Mouse (Mus musculus): ENCODE measurements at regions not wholly inside any gene's neighbourhood (a gene's known extent, or its start where the extent isn't known, plus 50 kb on each side); places are given as distances from the start of the nearest gene placed in this dataset.

GRCm38 (mm10) chr3:34571630-34572029, 78.6 kb upstream of the Sox2 start:
- ATAC-seq (ENCODE audit: insufficient read depth) (no peak), DNase-seq (no peak)
- Histone ChIP-seq H3K9me3 (ENCODE audit: low read depth, low read length) (no peaks in the 10 kb centered on the region), H3K4me1 (ENCODE audit: insufficient read depth) (no peaks in the 10 kb centered on the region), H3K4me2 (no peak overlapping the region), H3K4me3 (ENCODE audit: low read depth, low read length) (no peak overlapping the region), H3K27ac (ENCODE audit: low read depth) (no peak overlapping the region), H3K27me3 (ENCODE audit: insufficient read depth, low read length) (no peaks in the 10 kb centered on the region), H3K36me3 (ENCODE audit: insufficient read depth) (no peaks in the 10 kb centered on the region), H3K9ac (no peak overlapping the region)
- TF ChIP-seq CTCF (IDR thresholded peaks at IDR 0.05; ENCODE audit: low read depth): no peak
- WGBS: 87% methylated on average over 9 of the region's 9 CpGs

- no peaks in the 10 kb centered on the region for H3K4me1 ChIP-seq (ENCODE audit: insufficient read depth)
- no peak for TF ChIP-seq CTCF (IDR thresholded peaks at IDR 0.05; ENCODE audit: low read depth)
- no peak overlapping the region for H3K9ac ChIP-seq
- ATAC-seq (ENCODE audit: insufficient read depth): no peak
- H3K27ac ChIP-seq (ENCODE audit: low read depth): no peak overlapping the region
- no peak overlapping the region for H3K4me2 ChIP-seq
- WGBS: 79% methylated on average over 10 of the region's 10 CpGs
- H3K4me3 ChIP-seq (ENCODE audit: low read depth, low read length): no peak overlapping the region
- no peaks in the 10 kb centered on the region for H3K36me3 ChIP-seq (ENCODE audit: insufficient read depth)
- DNase-seq: no peak
- H3K9me3 ChIP-seq (ENCODE audit: low read depth, low read length): no peaks in the 10 kb centered on the region
- no peaks in the 10 kb centered on the region for H3K27me3 ChIP-seq (ENCODE audit: insufficient read depth, low read length)
Observed at GRCm38 (mm10) chr3:34569998-34570397, 80.2 kb upstream of the Sox2 start.

GRCm38 (mm10) chr3:34568086-34568650, 82.0 kb upstream of the Sox2 start:
- no peak for TF ChIP-seq CTCF (IDR thresholded peaks at IDR 0.05; ENCODE audit: low read depth)
- H3K27me3 ChIP-seq (ENCODE audit: insufficient read depth, low read length): no peaks in the 10 kb centered on the region
- no peak overlapping the region for H3K4me3 ChIP-seq (ENCODE audit: low read depth, low read length)
- H3K9me3 ChIP-seq (ENCODE audit: low read depth, low read length): no peaks in the 10 kb centered on the region
- H3K4me1 ChIP-seq (ENCODE audit: insufficient read depth): no peaks in the 10 kb centered on the region
- WGBS: 60% methylated on average over 6 of the region's 6 CpGs
- no peak overlapping the region for H3K4me2 ChIP-seq
- no peak overlapping the region for H3K27ac ChIP-seq (ENCODE audit: low read depth)
- no peak for ATAC-seq (ENCODE audit: insufficient read depth)
- DNase-seq: peak; percentile 18
- H3K36me3 ChIP-seq (ENCODE audit: insufficient read depth): no peaks in the 10 kb centered on the region
- no peak overlapping the region for H3K9ac ChIP-seq

GRCm38 (mm10) chr3:34565386-34565785, 84.8 kb upstream of the Sox2 start:
- WGBS: 33% methylated on average over 4 of the region's 4 CpGs
- DNase-seq (peak; percentile 11), ATAC-seq (ENCODE audit: insufficient read depth) (no peak)
- Histone ChIP-seq H3K9me3 (ENCODE audit: low read depth, low read length) (no peaks in the 10 kb centered on the region), H3K36me3 (ENCODE audit: insufficient read depth) (no peaks in the 10 kb centered on the region), H3K4me3 (ENCODE audit: low read depth, low read length) (no peak overlapping the region), H3K4me1 (ENCODE audit: insufficient read depth) (no peaks in the 10 kb centered on the region), H3K9ac (no peak overlapping the region), H3K27me3 (ENCODE audit: insufficient read depth, low read length) (no peaks in the 10 kb centered on the region), H3K4me2 (no peak overlapping the region), H3K27ac (ENCODE audit: low read depth) (no peak overlapping the region)
- TF ChIP-seq CTCF (IDR thresholded peaks at IDR 0.05; ENCODE audit: low read depth): no peak

GRCm38 (mm10) chr3:34562893-34563292, 87.3 kb upstream of the Sox2 start:
- Histone ChIP-seq H3K4me3 (ENCODE audit: low read depth, low read length) (no peak overlapping the region), H3K27ac (ENCODE audit: low read depth) (no peak overlapping the region), H3K4me2 (no peak overlapping the region), H3K9ac (no peak overlapping the region), H3K9me3 (ENCODE audit: low read depth, low read length) (no peaks in the 10 kb centered on the region), H3K4me1 (ENCODE audit: insufficient read depth) (no peaks in the 10 kb centered on the region), H3K36me3 (ENCODE audit: insufficient read depth) (no peaks in the 10 kb centered on the region), H3K27me3 (ENCODE audit: insufficient read depth, low read length) (no peaks in the 10 kb centered on the region)
- ATAC-seq (ENCODE audit: insufficient read depth) (no peak), DNase-seq (no peak)
- 54% methylated on average over 8 of the region's 8 CpGs for WGBS
- no peak for TF ChIP-seq CTCF (IDR thresholded peaks at IDR 0.05; ENCODE audit: low read depth)

- WGBS: 61% methylated on average over 5 of the region's 5 CpGs
- no peak for ATAC-seq (ENCODE audit: insufficient read depth)
- H3K27me3 ChIP-seq (ENCODE audit: insufficient read depth, low read length): no peaks in the 10 kb centered on the region
Observed at GRCm38 (mm10) chr3:34561709-34562108, 88.5 kb upstream of the Sox2 start.

GRCm38 (mm10) chr3:34559841-34560703, 90.1 kb upstream of the Sox2 start:
- H3K9ac ChIP-seq: no peak overlapping the region
- H3K4me3 ChIP-seq (ENCODE audit: low read depth, low read length): no peak overlapping the region
- no peaks in the 10 kb centered on the region for H3K9me3 ChIP-seq (ENCODE audit: low read depth, low read length)
- no peak for DNase-seq
- no peak overlapping the region for H3K27ac ChIP-seq (ENCODE audit: low read depth)
- H3K4me2 ChIP-seq: no peak overlapping the region
- H3K36me3 ChIP-seq (ENCODE audit: insufficient read depth): no peaks in the 10 kb centered on the region
- no peaks in the 10 kb centered on the region for H3K27me3 ChIP-seq (ENCODE audit: insufficient read depth, low read length)
- no peak for ATAC-seq (ENCODE audit: insufficient read depth)
- TF ChIP-seq CTCF (IDR thresholded peaks at IDR 0.05; ENCODE audit: low read depth): no peak
- WGBS: 66% methylated on average over 13 of the region's 13 CpGs
- no peaks in the 10 kb centered on the region for H3K4me1 ChIP-seq (ENCODE audit: insufficient read depth)

More at GRCm38 (mm10) chr3:34561709-34562108, 88.5 kb upstream of the Sox2 start:
- no peak overlapping the region for H3K9ac ChIP-seq
- H3K9me3 ChIP-seq (ENCODE audit: low read depth, low read length): no peaks in the 10 kb centered on the region
- no peak overlapping the region for H3K4me2 ChIP-seq
- H3K4me3 ChIP-seq (ENCODE audit: low read depth, low read length): no peak overlapping the region
- no peak overlapping the region for H3K27ac ChIP-seq (ENCODE audit: low read depth)
- no peak for TF ChIP-seq CTCF (IDR thresholded peaks at IDR 0.05; ENCODE audit: low read depth)
- DNase-seq: no peak
- no peaks in the 10 kb centered on the region for H3K36me3 ChIP-seq (ENCODE audit: insufficient read depth)
- H3K4me1 ChIP-seq (ENCODE audit: insufficient read depth): no peaks in the 10 kb centered on the region

Measured in lung, embryonic 14.5 days (tissue).